Mouse (Mus musculus): ENCODE measurements around the gene Egfr. TPM values are rescaled to one million over a fixed set of nuclear protein-coding genes. Genes with fewer than 3 reads are reported as not detected.

The Egfr gene
- polyA plus RNA-seq, 1 experiment, result 1.7 TPM

GRCm38 (mm10) chr11:16800507-16800906 is 48.5 kb downstream of the Egfr start:
- no peak overlapping the region for H3K27ac ChIP-seq (ENCODE audit: control insufficient read depth, insufficient read depth, low read depth, low read length)
- H3K36me3 ChIP-seq (ENCODE audit: control insufficient read depth, insufficient read depth, low read length), result no peaks in the 10 kb centered on the region
- no peak overlapping the region for H3K4me3 ChIP-seq (ENCODE audit: control insufficient read depth, low read depth, low read length)
- TF ChIP-seq POLR2A (IDR thresholded peaks at IDR 0.05; ENCODE audit: control insufficient read depth, low read depth, low read length), result no peak
- TF ChIP-seq CTCF (IDR thresholded peaks at IDR 0.05; ENCODE audit: control insufficient read depth, insufficient read depth, insufficient replicate concordance, low read depth, low read length), result no peak
- no peaks in the 10 kb centered on the region for H3K27me3 ChIP-seq (ENCODE audit: control insufficient read depth, insufficient read depth, low read length)
- H3K4me1 ChIP-seq (ENCODE audit: control insufficient read depth, insufficient read depth, low read length), result no peaks in the 10 kb centered on the region

- TF ChIP-seq POLR2A (IDR thresholded peaks at IDR 0.05; ENCODE audit: control insufficient read depth, low read depth, low read length), result no peak
- no peak for TF ChIP-seq CTCF (IDR thresholded peaks at IDR 0.05; ENCODE audit: control insufficient read depth, insufficient read depth, insufficient replicate concordance, low read depth, low read length)
- H3K36me3 ChIP-seq (ENCODE audit: control insufficient read depth, insufficient read depth, low read length), result no peaks in the 10 kb centered on the region
- H3K27me3 ChIP-seq (ENCODE audit: control insufficient read depth, insufficient read depth, low read length), result no peaks in the 10 kb centered on the region
- no peak overlapping the region for H3K27ac ChIP-seq (ENCODE audit: control insufficient read depth, insufficient read depth, low read depth, low read length)
- H3K4me1 ChIP-seq (ENCODE audit: control insufficient read depth, insufficient read depth, low read length), result no peaks in the 10 kb centered on the region
- no peak overlapping the region for H3K4me3 ChIP-seq (ENCODE audit: control insufficient read depth, low read depth, low read length)
These were observed 50.7 kb downstream of the Egfr start for GRCm38 (mm10) chr11:16802668-16803067.

- Histone ChIP-seq H3K4me1 (ENCODE audit: control insufficient read depth, insufficient read depth, low read length) (no peaks in the 10 kb centered on the region), H3K27me3 (ENCODE audit: control insufficient read depth, insufficient read depth, low read length) (no peaks in the 10 kb centered on the region), H3K36me3 (ENCODE audit: control insufficient read depth, insufficient read depth, low read length) (no peaks in the 10 kb centered on the region), H3K4me3 (ENCODE audit: control insufficient read depth, low read depth, low read length) (no peak overlapping the region), H3K27ac (ENCODE audit: control insufficient read depth, insufficient read depth, low read depth, low read length) (no peak overlapping the region)
- TF ChIP-seq POLR2A (IDR thresholded peaks at IDR 0.05; ENCODE audit: control insufficient read depth, low read depth, low read length) (no peak), CTCF (IDR thresholded peaks at IDR 0.05; ENCODE audit: control insufficient read depth, insufficient read depth, insufficient replicate concordance, low read depth, low read length) (no peak)
These were observed 52.0 kb downstream of the Egfr start for GRCm38 (mm10) chr11:16804016-16804415.

GRCm38 (mm10) chr11:16805886-16806285 is 53.9 kb downstream of the Egfr start:
- TF ChIP-seq CTCF (IDR thresholded peaks at IDR 0.05; ENCODE audit: control insufficient read depth, insufficient read depth, insufficient replicate concordance, low read depth, low read length) (no peak), POLR2A (IDR thresholded peaks at IDR 0.05; ENCODE audit: control insufficient read depth, low read depth, low read length) (no peak)
- Histone ChIP-seq H3K4me3 (ENCODE audit: control insufficient read depth, low read depth, low read length) (no peak overlapping the region), H3K27ac (ENCODE audit: control insufficient read depth, insufficient read depth, low read depth, low read length) (no peak overlapping the region)

GRCm38 (mm10) chr11:16809161-16809967 is 57.4 kb downstream of the Egfr start:
- Histone ChIP-seq H3K4me1 (ENCODE audit: control insufficient read depth, insufficient read depth, low read length) (no peaks in the 10 kb centered on the region), H3K27me3 (ENCODE audit: control insufficient read depth, insufficient read depth, low read length) (no peaks in the 10 kb centered on the region), H3K4me3 (ENCODE audit: control insufficient read depth, low read depth, low read length) (no peak overlapping the region), H3K27ac (ENCODE audit: control insufficient read depth, insufficient read depth, low read depth, low read length) (no peak overlapping the region), H3K36me3 (ENCODE audit: control insufficient read depth, insufficient read depth, low read length) (no peaks in the 10 kb centered on the region)
- no peak for TF ChIP-seq POLR2A (IDR thresholded peaks at IDR 0.05; ENCODE audit: control insufficient read depth, low read depth, low read length)
- TF ChIP-seq CTCF (IDR thresholded peaks at IDR 0.05; ENCODE audit: control insufficient read depth, insufficient read depth, insufficient replicate concordance, low read depth, low read length), result no peak

More at GRCm38 (mm10) chr11:16805886-16806285, 53.9 kb downstream of the Egfr start:
- Histone ChIP-seq H3K36me3 (ENCODE audit: control insufficient read depth, insufficient read depth, low read length) (no peaks in the 10 kb centered on the region), H3K4me1 (ENCODE audit: control insufficient read depth, insufficient read depth, low read length) (no peaks in the 10 kb centered on the region), H3K27me3 (ENCODE audit: control insufficient read depth, insufficient read depth, low read length) (no peaks in the 10 kb centered on the region)

- Histone ChIP-seq H3K36me3 (ENCODE audit: control insufficient read depth, insufficient read depth, low read length) (no peaks in the 10 kb centered on the region), H3K4me3 (ENCODE audit: control insufficient read depth, low read depth, low read length) (no peak overlapping the region), H3K27me3 (ENCODE audit: control insufficient read depth, insufficient read depth, low read length) (no peaks in the 10 kb centered on the region), H3K27ac (ENCODE audit: control insufficient read depth, insufficient read depth, low read depth, low read length) (no peak overlapping the region), H3K4me1 (ENCODE audit: control insufficient read depth, insufficient read depth, low read length) (no peaks in the 10 kb centered on the region)
- TF ChIP-seq POLR2A (IDR thresholded peaks at IDR 0.05; ENCODE audit: control insufficient read depth, low read depth, low read length) (no peak), CTCF (IDR thresholded peaks at IDR 0.05; ENCODE audit: control insufficient read depth, insufficient read depth, insufficient replicate concordance, low read depth, low read length) (no peak)
These were observed 58.1 kb downstream of the Egfr start for GRCm38 (mm10) chr11:16810086-16810485.

- Histone ChIP-seq H3K36me3 (ENCODE audit: control insufficient read depth, insufficient read depth, low read length) (no peaks in the 10 kb centered on the region), H3K27ac (ENCODE audit: control insufficient read depth, insufficient read depth, low read depth, low read length) (no peak overlapping the region), H3K4me3 (ENCODE audit: control insufficient read depth, low read depth, low read length) (no peak overlapping the region), H3K4me1 (ENCODE audit: control insufficient read depth, insufficient read depth, low read length) (no peaks in the 10 kb centered on the region), H3K27me3 (ENCODE audit: control insufficient read depth, insufficient read depth, low read length) (no peaks in the 10 kb centered on the region)
- no peak for TF ChIP-seq POLR2A (IDR thresholded peaks at IDR 0.05; ENCODE audit: control insufficient read depth, low read depth, low read length)
- TF ChIP-seq CTCF (IDR thresholded peaks at IDR 0.05; ENCODE audit: control insufficient read depth, insufficient read depth, insufficient replicate concordance, low read depth, low read length), result no peak
These were observed 61.3 kb downstream of the Egfr start for GRCm38 (mm10) chr11:16813298-16813697.

Measured in testis, adult 2 months (tissue).